Mouse (Mus musculus) liver, embryonic 11.5 days (tissue): ENCODE data around the gene Csnk1e. TPM values are rescaled to one million over a fixed set of nuclear protein-coding genes. Genes with fewer than 3 reads are reported as not detected.

Experiments used
- microRNA counts: library from miRNA; unstranded; fragments of <30 nt; microRNA quantifications from one replicate; lab custom pipeline; 2015
- microRNA-seq: library from miRNA; unstranded; fragments of <30 nt; microRNA quantifications from one replicate; pipeline ENCODE4, GENCODE M21; 2017; ENCODE audit warnings: borderline number of aligned reads
- polyA plus RNA-seq: library from polyadenylated mRNA; unstranded; fragments of >200 nt; fragmentation: Nextera tagmentation; extraction: Ambion mirVana; gene quantifications from 2 replicates; pipeline ENCODE4 v1.2.1, GENCODE M21; 2014

The Csnk1e gene
- polyA plus RNA-seq, 1 experiment from 2014 or later, result 42.5 TPM

MicroRNAs within 50 kb of the gene (microRNA counts, 519-probe panel; counts per million panel counts)
- microRNA mmu-miR-1943 (lab: Ali Mortazavi, UCI), result not detected

Small RNA genes within 50 kb of the gene (microRNA-seq; reads per million reads assigned to microRNA genes)
- not detected for gene Gm44302
- 2.1 reads per million for gene Mir1943

Other genes with a start within 250 kb of the Csnk1e start
- gene Pick1, start 226.4 kb downstream of the Csnk1e start, polyA plus RNA-seq, result 13.5 and 18.0 TPM in 2 replicates
- 0.10 TPM in 1 of 2 replicates, not detected in the other for gene Gm49486, start 226.2 kb downstream of the Csnk1e start, polyA plus RNA-seq
- 0.12 TPM in 1 of 2 replicates, not detected in the other for gene Slc16a8, start 200.8 kb downstream of the Csnk1e start, polyA plus RNA-seq
- gene Baiap2l2, start 170.0 kb downstream of the Csnk1e start, polyA plus RNA-seq, result 2.9 and 4.6 TPM in 2 replicates
- 27.7 and 28.1 TPM in 2 replicates for gene Pla2g6, start 127.2 kb downstream of the Csnk1e start, polyA plus RNA-seq
- 3.1 and 3.5 TPM in 2 replicates for gene Maff, start 108.9 kb downstream of the Csnk1e start, polyA plus RNA-seq
- gene Tmem184b, start 52.0 kb downstream of the Csnk1e start, polyA plus RNA-seq, result 36.4 and 38.8 TPM in 2 replicates
- not detected in 2 replicates for gene Kcnj4, start 49.7 kb upstream of the Csnk1e start, polyA plus RNA-seq
- gene Kdelr3, start 60.8 kb upstream of the Csnk1e start, polyA plus RNA-seq, result 9.0 and 10.8 TPM in 2 replicates
- gene Ddx17, start 91.2 kb upstream of the Csnk1e start, polyA plus RNA-seq, result 49.9 and 54.2 TPM in 2 replicates
- gene Dmc1, start 149.5 kb upstream of the Csnk1e start, polyA plus RNA-seq, result 0.88 and 0.94 TPM in 2 replicates
- 0.32 and 0.74 TPM in 2 replicates for gene Fam227a, start 203.4 kb upstream of the Csnk1e start, polyA plus RNA-seq
- gene Cby1, start 203.6 kb upstream of the Csnk1e start, polyA plus RNA-seq, result 32.9 and 34.1 TPM in 2 replicates
- 306 and 326 TPM in 2 replicates for gene Tomm22, start 215.3 kb upstream of the Csnk1e start, polyA plus RNA-seq
- 25.9 and 28.3 TPM in 2 replicates for gene Josd1, start 232.4 kb upstream of the Csnk1e start, polyA plus RNA-seq
- gene Gtpbp1, start 235.3 kb upstream of the Csnk1e start, polyA plus RNA-seq, result 58.8 and 61.8 TPM in 2 replicates